Mouse (Mus musculus): ENCODE measurements around the gene Hrct1.

DNA sequence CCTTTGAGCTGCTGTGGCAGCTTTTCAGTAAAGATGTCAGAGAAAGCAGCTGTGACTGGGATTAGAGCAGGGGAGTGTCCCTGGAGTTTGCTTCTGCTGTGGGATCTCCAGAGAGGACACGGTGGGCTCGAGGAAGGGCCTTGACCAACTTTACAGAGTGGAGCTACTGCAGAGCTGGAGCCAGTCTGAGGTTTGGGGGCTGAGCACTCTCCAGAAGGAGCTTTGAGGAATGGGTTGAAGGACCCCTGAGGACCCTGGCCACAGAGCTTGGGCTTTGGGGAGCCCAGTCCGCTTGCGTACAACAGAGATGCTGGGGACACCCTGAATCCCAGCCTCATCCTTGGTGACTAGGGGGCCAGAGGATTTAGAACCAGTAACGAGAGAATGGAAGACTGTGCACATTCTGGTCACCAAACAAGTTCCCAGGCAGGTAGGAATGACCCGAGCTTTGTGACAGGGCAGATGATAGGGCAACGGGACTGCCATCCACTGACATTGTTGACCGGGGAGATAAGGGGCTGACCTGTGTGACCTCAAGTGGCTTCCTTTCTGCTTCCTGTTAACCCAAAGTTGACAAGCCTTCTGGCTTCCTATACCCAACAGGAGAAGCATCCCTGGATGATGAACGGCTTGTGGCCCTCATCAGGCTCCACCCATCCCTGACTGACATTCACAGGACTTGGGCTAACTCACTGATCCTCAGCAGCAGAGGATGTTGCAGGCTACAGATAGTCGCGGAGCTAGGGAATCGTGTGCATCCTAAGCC is 577 bp upstream of the Hrct1 start:
- TF ChIP-seq POLR2A (IDR thresholded peaks at IDR 0.05; ENCODE audit: low read depth, low read length): no peak
- TF ChIP-seq CTCF (conservative IDR thresholded peaks at IDR 0.05 in 1 of 2, IDR thresholded peaks at IDR 0.05 in 1 of 2; ENCODE audit: low read depth in 2 of 2, low read length in 2 of 2): no peak
- TF ChIP-seq POLR2AphosphoS2 (IDR thresholded peaks at IDR 0.05; ENCODE audit: low read depth, low read length): no peak
- no peak for TF ChIP-seq TCF12 (IDR thresholded peaks at IDR 0.05; ENCODE audit: low read depth, low read length)
- TF ChIP-seq EP300 (IDR thresholded peaks at IDR 0.05; ENCODE audit: low read length): no peak
- TF ChIP-seq ZC3H11A (IDR thresholded peaks at IDR 0.05; ENCODE audit: low read depth, low read length): no peak
- TF ChIP-seq NELFE (IDR thresholded peaks at IDR 0.05; ENCODE audit: low read depth, low read length): no peak
- TF ChIP-seq USF1 (IDR thresholded peaks at IDR 0.05; ENCODE audit: low read depth, low read length): no peak
- no peak for TF ChIP-seq JUND (conservative IDR thresholded peaks at IDR 0.05; ENCODE audit: low read depth, low read length)
- TF ChIP-seq MAZ (IDR thresholded peaks at IDR 0.05; ENCODE audit: low read depth, low read length): no peak
- TF ChIP-seq MEF2A (IDR thresholded peaks at IDR 0.05; ENCODE audit: borderline replicate concordance, low read depth, low read length): no peak
- no peak for TF ChIP-seq BHLHE40 (IDR thresholded peaks at IDR 0.05; ENCODE audit: low read depth, low read length)
- TF ChIP-seq MYC (IDR thresholded peaks at IDR 0.05; ENCODE audit: low read depth, low read length): no peak

Data from CH12.LX (cell line).